In the genomic region with DNA sequence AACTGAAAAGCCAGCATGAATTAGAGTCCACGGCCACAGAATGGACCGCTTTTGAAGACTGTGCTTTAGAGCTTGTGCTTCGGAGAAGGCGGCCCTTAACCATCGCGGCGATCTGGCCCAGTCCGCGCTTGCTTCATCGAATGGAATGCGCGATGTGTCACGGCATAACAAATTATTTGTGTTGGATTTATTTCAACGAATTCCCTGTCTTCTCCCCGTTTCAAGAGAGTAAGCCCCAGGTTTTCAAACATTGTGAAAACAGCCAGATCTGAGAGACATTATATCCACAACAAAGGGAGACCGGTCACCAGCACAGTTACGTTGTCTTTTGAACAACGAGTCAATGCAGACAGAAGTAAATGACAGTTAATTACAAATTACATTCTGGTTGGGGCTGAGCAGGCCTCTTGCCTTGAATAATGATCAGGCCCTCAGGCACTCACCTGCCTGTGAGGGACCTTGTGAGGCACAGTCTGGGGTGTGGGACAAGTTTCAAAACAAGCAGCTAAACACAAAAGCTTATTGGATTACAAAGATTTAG, we compare ENCODE assay signal across 7 mouse cellular contexts.
DNase-seq lines count a peak whose midpoint lies in the region.

No protein-coding gene starts in this region.

- peak; percentile 45 for DNase-seq in embryo, embryonic 10.5 days (ENCODE audit: low spot score)
- DNase-seq in fibroblast of lung, adult 2 months (ENCODE audit: low read depth) = peak; percentile 44
- DNase-seq in kidney, adult 8-10 months = peak; percentile 48 to 62
- DNase-seq in lung, postnatal 4 days = peak; percentile 26 to 57
- DNase-seq in layer of hippocampus, postnatal 10 days (ENCODE audit: low spot score in 2 of 2) = no peak
- DNase-seq in gastrocnemius, postnatal 4 days (ENCODE audit: low spot score in 2 of 2) = no peak
- DNase-seq in cerebellum, adult 11 months = no peak

Comparison
In these comparisons a context has a peak if more than half of its experiments do, and no peak if none do; other contexts are left out.
1. DNase-seq: peak in embryo, embryonic 10.5 days (single experiment), fibroblast of lung, adult 2 months (single experiment), kidney, adult 8-10 months (2 of 2) and lung, postnatal 4 days (2 of 2); none in layer of hippocampus, postnatal 10 days (0 of 2), gastrocnemius, postnatal 4 days (0 of 2) and cerebellum, adult 11 months (single experiment).